Mouse (Mus musculus) layer of hippocampus, adult 9-11 months (tissue): ENCODE measurements around the gene Ptges3l.
"Not testable (repeated sequence)": the region's sequence is repeated elsewhere in the genome, so short reads cannot be mapped to it uniquely, and the experiment has no call there.

Experiments
- DNase-seq: peaks from one replicate; pipeline ENCODE4 v3.0.0; 2022

Gene Ptges3l

GRCm38 (mm10) chr11:101424925-101425813 is at the start of gene Ptges3l, which contains the start of gene Rundc1:
TSS of gene Ptges3l (minus strand) at chr11:101425333.
TSS of gene Rundc1 (plus strand) at chr11:101425085.
- DNase-seq, result peak; percentile 98

- no peak for DNase-seq
These were observed 49.2 kb upstream of the Ptges3l start for GRCm38 (mm10) chr11:101474298-101474697.

DNA sequence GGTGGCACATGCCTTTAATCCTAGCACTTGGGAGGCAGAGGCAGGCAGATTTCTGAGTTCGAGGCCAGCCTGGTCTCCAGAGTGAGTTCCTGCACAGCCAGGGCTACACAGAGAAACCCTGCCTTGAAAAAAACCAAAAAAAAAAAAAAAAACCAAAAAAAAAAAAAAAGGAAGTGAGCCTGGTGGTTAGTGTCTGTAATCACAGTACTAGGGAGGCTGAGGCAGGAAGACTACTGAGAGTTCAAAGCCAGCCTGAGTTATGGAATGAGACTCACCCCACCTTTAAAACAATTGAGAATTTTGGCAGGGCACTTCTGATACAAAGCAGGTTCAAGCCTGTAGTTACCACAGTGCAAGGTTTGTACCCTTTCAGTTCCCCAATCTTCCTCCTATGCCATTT is 48.6 kb upstream of the Ptges3l start:
- DNase-seq, result not testable (repeated sequence)

DNA sequence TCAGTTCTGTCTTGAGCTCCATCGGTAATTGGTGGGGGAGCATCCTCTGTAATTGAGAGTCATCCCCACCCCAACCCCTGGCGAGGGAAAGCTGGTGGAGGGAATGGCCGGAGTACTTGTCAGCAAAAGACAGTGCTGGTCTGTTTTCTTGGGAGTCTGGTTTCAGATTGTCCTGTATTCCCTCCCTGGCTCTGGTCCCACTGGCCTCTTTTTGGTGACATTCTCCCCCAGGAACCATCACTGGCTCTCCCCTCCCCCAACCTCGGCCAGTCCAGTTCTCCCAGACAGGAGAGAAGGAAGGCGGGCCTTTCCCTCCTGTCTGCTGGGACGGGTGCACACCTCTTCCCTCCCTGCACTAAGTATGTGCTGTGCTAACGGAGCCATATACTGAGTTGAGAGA is 47.2 kb upstream of the Ptges3l start:
- DNase-seq, result no peak

GRCm38 (mm10) chr11:101471926-101472325 is 46.8 kb upstream of the Ptges3l start:
- DNase-seq, result no peak

DNA sequence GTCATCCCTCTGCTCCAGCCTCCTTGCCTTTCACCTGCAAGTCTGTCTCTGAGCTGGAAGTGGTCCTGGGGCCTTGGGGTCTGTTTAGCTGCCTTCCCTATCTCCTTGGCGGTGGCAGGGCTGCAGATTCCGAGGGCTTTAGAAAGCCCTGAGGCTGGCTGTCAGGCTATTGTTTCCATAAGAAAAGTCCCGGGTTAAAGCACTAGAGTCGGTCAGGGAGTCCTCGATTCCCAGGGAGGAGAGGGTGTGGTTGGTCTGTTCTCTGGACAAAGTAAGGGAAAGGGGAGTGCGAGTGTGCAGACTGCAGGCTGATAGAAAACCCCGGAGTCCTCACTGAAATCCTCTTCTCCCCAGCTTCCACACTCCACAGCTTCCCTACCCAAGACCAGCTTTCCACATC is 45.1 kb upstream of the Ptges3l start:
- no peak for DNase-seq

DNA sequence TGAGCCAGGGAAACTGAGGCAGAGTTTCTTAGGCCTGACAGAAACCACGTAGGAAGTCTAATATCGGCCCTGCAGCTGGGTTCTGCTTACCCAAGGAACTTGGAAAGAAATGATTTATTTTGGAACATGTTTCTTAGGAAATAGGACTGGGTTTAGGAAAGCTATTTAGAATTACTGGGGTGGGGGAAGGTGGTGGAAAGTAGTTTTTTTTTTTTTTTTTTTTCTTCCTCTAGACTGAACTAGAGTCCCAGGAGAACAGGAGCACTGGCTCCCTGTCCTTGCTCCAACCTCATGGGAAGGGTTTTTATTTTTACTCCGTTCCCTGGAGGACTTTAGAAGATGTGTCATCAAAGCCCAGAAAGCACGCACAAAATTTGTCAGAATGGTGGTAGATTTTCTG is 44.0 kb upstream of the Ptges3l start:
- DNase-seq, result no peak

DNA sequence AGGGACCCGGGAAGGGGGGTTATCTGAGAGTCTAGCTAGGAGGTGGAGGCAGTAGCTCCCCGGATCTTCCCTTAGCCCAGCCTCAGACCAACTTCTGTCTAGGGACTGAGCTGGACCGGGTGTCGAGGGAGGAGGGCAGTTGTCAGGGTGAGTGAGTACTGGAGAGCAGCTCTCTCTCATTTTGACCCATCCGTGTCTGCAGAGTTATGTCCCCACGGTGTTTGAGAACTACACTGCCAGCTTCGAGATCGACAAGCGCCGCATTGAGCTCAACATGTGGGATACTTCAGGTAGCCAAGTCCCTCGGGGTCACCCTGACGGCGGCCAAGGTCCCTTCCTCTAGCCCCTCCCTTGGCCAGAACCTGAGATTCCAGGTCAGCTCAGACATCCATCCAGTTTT is 43.6 kb upstream of the Ptges3l start:
- no peak for DNase-seq

DNA sequence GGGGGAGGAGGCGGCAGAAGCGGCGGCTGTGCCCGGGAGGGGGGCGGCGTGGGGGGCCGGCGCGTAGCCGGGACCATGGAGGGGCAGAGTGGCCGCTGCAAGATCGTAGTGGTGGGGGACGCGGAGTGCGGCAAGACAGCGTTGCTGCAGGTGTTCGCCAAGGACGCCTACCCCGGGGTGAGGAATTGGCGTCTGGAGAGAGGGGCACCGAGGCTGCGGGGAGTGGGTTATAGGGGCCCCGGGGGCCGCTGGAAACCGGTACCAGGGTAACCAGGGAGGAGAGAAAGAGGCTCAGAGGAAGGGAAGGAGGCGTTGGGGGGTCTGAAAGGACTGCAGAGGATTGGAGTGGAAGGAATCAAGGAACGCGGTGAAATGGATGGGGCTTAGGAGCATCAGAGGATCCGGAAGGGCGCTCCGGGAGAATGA is 43.1 kb upstream of the Ptges3l start:
- no peak for DNase-seq

GRCm38 (mm10) chr11:101467477-101468262 is 42.5 kb upstream of the Ptges3l start:
- DNase-seq, result peak; percentile 79

DNA sequence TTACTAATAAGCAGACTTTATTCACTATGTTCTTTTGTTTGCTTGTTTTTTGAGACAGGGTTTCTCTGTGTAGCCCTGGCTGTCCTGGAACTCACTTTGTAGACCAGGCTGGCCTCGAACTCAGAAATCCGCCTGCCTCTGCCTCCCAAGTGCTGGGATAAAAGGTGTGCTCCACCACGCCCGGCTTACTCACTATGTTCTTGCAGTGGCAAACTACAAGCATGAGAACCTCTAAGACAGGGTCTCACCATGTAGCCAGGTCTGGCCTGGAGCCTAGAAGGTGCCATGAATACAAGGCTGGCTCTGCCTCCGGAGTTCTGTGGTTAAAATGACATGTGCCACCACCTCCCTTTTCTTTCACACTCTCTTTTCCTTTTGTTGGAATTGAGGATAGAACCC is 41.4 kb upstream of the Ptges3l start:
- DNase-seq, result not testable (repeated sequence)

DNA sequence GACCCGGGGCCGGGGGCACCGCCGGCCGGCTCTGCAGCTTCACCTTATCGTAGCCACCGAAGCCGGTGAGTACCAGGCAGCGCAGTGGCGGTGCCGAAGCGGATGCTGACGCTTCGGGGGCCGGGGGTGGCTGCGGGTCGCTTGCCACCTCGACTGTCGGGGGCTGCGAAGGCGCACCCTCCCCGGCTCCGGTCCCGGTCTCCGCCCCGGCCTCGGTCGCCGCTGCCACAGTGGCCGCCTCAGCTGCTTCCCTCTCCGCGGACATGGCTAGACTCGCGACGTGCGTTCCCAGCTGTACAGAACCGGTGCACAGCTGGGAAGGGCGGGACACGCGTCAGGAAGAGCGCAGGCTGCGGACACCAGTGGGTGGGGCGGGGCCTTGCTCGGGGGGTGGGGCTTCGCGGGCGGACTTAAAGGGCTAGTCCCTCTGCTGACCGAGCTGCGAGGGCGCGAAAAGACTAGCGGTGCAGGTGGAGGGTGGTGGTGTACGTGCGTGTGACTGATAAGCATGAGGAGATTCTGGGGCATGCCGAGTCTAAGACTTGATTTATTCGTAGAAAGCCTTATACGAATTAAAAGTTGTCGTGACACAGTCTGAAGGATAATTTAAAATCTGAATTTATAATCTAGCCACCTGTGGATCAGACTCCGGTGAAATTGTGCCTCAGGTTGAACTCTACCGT is 40.9 kb upstream of the Ptges3l start, which contains the start of gene Vat1:
TSS of gene Vat1 (minus strand) at position 362 of the 683 bp plus-strand sequence.
- peak; percentile 68 for DNase-seq

GRCm38 (mm10) chr11:101465101-101465868 is 40.2 kb upstream of the Ptges3l start:
- peak; percentile 52 for DNase-seq

GRCm38 (mm10) chr11:101464211-101465100 is 39.3 kb upstream of the Ptges3l start, which contains the start of gene Rnd2:
TSS of gene Rnd2 (plus strand) at chr11:101464999.
- no peak for DNase-seq

DNA sequence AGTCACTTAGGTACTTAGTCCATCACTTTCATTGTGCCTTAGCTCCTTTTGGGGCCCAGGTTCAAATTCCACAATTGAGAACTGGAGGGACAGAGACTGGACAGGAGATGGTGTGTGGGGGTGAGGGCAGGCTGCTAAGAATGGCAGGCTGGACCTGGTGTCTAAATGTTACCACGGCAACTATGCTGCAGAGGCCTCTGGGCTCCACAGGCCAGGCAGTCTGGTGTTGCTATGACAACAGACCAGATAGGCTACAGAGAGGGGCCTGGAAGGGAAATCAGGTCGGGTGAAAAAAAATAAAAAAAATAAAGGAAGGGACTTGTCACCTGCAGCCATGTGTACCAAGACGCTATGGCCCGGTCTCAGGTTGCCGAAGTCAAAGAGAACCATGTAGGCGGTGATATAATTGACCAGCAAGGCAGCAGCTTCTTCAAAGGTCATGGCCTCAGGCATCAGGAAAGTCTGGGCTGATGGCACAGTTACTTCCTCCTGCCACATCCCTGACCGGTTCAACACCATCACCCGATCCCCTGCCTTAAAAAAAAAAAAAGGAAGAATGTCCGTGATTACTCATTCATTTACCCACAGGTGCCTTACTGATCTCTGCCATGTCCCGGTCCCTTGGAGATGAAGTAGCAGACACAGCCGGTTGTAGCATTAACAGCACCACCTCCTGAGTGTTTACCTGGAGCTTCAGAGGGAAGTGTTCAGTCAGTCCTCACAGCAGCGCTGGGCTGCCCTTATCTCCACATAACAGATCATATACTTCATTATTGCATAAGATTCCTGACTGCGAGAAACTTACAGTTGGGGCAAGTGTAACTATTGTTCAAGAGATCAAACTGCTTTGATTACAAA is 37.7 kb upstream of the Ptges3l start:
- DNase-seq, result no peak

DNA sequence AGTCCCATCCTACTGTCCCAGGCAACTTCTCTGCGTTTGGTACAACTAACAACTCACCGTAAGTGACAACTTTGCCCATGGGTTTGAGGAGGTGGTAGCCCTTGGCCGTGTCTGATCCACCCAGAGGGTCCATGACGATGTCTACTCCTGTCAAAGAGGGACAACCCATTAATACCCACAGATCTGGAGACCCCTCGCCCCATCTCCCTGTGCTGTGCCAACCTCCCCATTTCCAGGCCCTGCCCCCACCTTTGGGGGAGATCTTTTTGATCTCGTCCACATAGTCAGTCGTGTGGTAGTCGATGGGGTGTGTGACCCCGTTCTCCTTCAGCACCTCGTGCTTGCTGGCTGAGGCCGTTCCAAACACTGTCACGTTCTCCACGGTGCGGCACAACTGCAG is 37.0 kb upstream of the Ptges3l start:
- DNase-seq, result no peak

- no peak for DNase-seq
These were observed 35.2 kb upstream of the Ptges3l start for GRCm38 (mm10) chr11:101460321-101460720.

- DNase-seq, result no peak
These were observed 34.6 kb upstream of the Ptges3l start for GRCm38 (mm10) chr11:101459716-101460115.

DNA sequence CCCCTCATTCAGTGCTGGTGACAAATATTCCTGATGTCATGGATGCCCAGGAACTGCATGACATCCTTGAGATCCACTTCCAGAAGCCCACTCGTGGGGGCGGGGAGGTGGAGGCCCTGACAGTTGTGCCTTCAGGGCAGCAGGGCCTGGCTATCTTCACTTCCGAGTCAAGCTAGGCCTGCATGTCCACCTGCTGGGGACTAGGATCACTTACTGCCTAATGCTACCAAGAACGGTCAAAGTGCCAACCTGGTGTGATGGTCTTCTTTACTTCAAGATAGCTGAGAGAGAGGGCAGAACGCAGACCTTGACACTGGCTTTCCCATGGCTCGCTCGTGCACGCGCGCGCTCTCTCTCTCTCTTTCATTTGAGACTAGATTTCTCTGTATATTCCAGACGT is 33.1 kb upstream of the Ptges3l start:
- no peak for DNase-seq

GRCm38 (mm10) chr11:101457631-101458030 is 32.5 kb upstream of the Ptges3l start:
- no peak for DNase-seq
